27 mouse cellular contexts compared by ENCODE assay signal in the genomic region with DNA sequence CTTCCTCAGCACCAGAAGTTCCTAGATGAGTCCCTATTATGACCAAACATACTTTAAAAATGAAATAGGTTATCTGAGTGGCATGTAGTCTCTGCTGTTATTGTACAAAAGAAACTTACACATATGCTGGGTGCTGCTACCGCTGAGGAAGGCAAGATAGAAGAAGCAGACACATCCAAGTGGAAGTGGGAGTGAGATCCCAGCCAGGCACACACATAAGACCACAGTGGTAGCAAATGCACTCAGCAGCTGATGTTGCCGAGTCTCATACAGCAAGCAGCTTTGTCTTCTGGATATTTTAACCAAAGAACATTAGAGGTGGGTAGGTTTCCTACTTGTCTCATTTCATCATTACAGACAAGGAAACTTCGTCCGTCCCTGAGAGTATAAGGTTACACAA.
DNase-seq lines count a peak whose midpoint lies in the region; ATAC-seq and TF ChIP-seq lines count a peak whose summit lies in the region.
"Had no signal": no experiment of that assay in that cellular context is flagged by ENCODE, and none has a peak within 500 bp of the region (broad histone marks: within the 10 kb centered on the region; RNA-seq: fewer than 3 reads in every experiment).

No protein-coding gene starts in this region.

- H3K4me1 ChIP-seq in limb, embryonic 13.5 days = peaks cover 7% of the 10 kb centered on the region
- H3K4me1 ChIP-seq in limb, embryonic 10.5 days = peaks cover 16% of the 10 kb centered on the region
- H3K4me1 ChIP-seq in midbrain, postnatal 0 days (ENCODE audit: insufficient read depth, low read length) = no peaks in the 10 kb centered on the region

- H3K27me3 ChIP-seq in limb, embryonic 13.5 days = no peaks in the 10 kb centered on the region
- H3K27me3 ChIP-seq in limb, embryonic 10.5 days (ENCODE audit: low read depth, poor library complexity, severe bottlenecking) = 0 out of 2 replicates have a peak, but pooled peaks cover 4% of the 10 kb centered on the region
- no peaks in the 10 kb centered on the region for H3K27me3 ChIP-seq in midbrain, postnatal 0 days (ENCODE audit: insufficient read depth, low read length)
- H3K27me3 ChIP-seq: heart, embryonic 12.5 days; kidney, embryonic 15.5 days had no signal

- H3K4me3 ChIP-seq in limb, embryonic 13.5 days = no peak overlapping the region
- no peak overlapping the region for H3K4me3 ChIP-seq in limb, embryonic 10.5 days
- H3K4me3 ChIP-seq in midbrain, postnatal 0 days (ENCODE audit: low read depth, low read length) = 0 out of 2 replicates have a peak overlapping the region, but pooled peaks have one; percentile 3
- H3K4me3 ChIP-seq: heart, adult 2 months; heart, embryonic 12.5 days; kidney, embryonic 15.5 days; layer of hippocampus, adult 2 months had no signal

- 70% methylated on average over 4 of the region's 4 CpGs for WGBS in limb, embryonic 13.5 days
- 75% methylated on average over 4 of the region's 4 CpGs for WGBS in limb, embryonic 10.5 days
- 79% methylated on average over 4 of the region's 4 CpGs for WGBS in midbrain, postnatal 0 days

- no peak for DNase-seq in frontal cortex, postnatal 14 days (ENCODE audit: low spot score in 2 of 2)
- no peak for DNase-seq in limb, embryonic 10.5 days (ENCODE audit: low spot score)
- peak; percentile 61 for DNase-seq in brain, adult 2 months (ENCODE audit: low read depth, low spot score)
- DNase-seq in midbrain, postnatal 0 days (ENCODE audit: low spot score) = no peak
- DNase-seq in cerebellum, adult 9-10 months = no peak
- no peak for DNase-seq in adrenal gland, postnatal 4 days (ENCODE audit: low spot score in 2 of 2)
- DNase-seq: adrenal gland, adult 8-10 months; cerebellum, adult 11-12 months; cerebellum, postnatal 14 days; heart, adult 2 months; heart, postnatal 4 days; kidney, adult 18-20 months; kidney, postnatal 36 days; liver; lung, adult 2 months; lung, postnatal 10 days; retina, postnatal 1 day; right cerebral cortex, postnatal 14 days had no signal

- no peaks in the 10 kb centered on the region for H3K9me3 ChIP-seq in limb, embryonic 13.5 days
- H3K9me3 ChIP-seq in limb, embryonic 10.5 days (replicated peaks) = no peaks in the 10 kb centered on the region
- no peaks in the 10 kb centered on the region for H3K9me3 ChIP-seq in midbrain, postnatal 0 days (ENCODE audit: low read length)
- H3K9me3 ChIP-seq: heart, embryonic 12.5 days; kidney, embryonic 15.5 days had no signal

- no peak overlapping the region for H3K27ac ChIP-seq in limb, embryonic 13.5 days
- H3K27ac ChIP-seq in limb, embryonic 10.5 days = no peak overlapping the region
- H3K27ac ChIP-seq in midbrain, postnatal 0 days (ENCODE audit: low read depth, low read length) = no peak overlapping the region
- H3K27ac ChIP-seq: heart, adult 2 months; kidney, embryonic 15.5 days; layer of hippocampus, adult 2 months; liver, embryonic 14.5 days; macrophage had no signal

- H3K9ac ChIP-seq in limb, embryonic 13.5 days = no peak overlapping the region
- no peak overlapping the region for H3K9ac ChIP-seq in midbrain, postnatal 0 days (replicated peaks; ENCODE audit: low read length, poor library complexity, severe bottlenecking)
- H3K9ac ChIP-seq: heart, embryonic 12.5 days; kidney, embryonic 15.5 days; liver, embryonic 14.5 days had no signal

- peak; percentile 51 for ATAC-seq in frontal cortex, adult (ENCODE audit: low TSS enrichment)
- ATAC-seq in limb, embryonic 13.5 days (ENCODE audit: low FRiP score, low read depth) = no peak
- no peak for ATAC-seq in midbrain, postnatal 0 days (ENCODE audit: low FRiP score)
- ATAC-seq: forebrain, embryonic 14.5 days had no signal

- H3K36me3 ChIP-seq in limb, embryonic 13.5 days = no peaks in the 10 kb centered on the region
- H3K36me3 ChIP-seq in limb, embryonic 10.5 days = no peaks in the 10 kb centered on the region
- no peaks in the 10 kb centered on the region for H3K36me3 ChIP-seq in midbrain, postnatal 0 days (ENCODE audit: insufficient read depth, low read length)
- H3K36me3 ChIP-seq: G1E; heart, embryonic 12.5 days; kidney, embryonic 15.5 days had no signal

- no peak for TF ChIP-seq CTCF in midbrain, postnatal 0 days (IDR thresholded peaks at IDR 0.05)

- H3K4me2 ChIP-seq in limb, embryonic 13.5 days (replicated peaks) = 0 out of 2 replicates have a peak overlapping the region, but pooled peaks have one; percentile 74
- peak overlapping the region; percentile 28; the same call in 1 of the 2 replicates for H3K4me2 ChIP-seq in midbrain, postnatal 0 days (ENCODE audit: low read depth, low read length, poor library complexity, severe bottlenecking)
- H3K4me2 ChIP-seq: heart, embryonic 12.5 days; kidney, embryonic 15.5 days had no signal
